Mouse (Mus musculus) monocyte, adult 2 months (primary cell): ENCODE data around the gene Prox1.

Experiments used
- DNase-seq, 2 experiments: peaks; one replicate each; pipeline ENCODE4 v3.0.0; 2022; ENCODE audit warnings: low spot score in 2 of 2, low read depth in 1 of 2

Gene Prox1

GRCm38 (mm10) chr1:190088929-190089328 is 81.6 kb downstream of the Prox1 start:
- no peak for DNase-seq

- no peak for DNase-seq
Measured at GRCm38 (mm10) chr1:190085703-190086102, 84.8 kb downstream of the Prox1 start.

DNA sequence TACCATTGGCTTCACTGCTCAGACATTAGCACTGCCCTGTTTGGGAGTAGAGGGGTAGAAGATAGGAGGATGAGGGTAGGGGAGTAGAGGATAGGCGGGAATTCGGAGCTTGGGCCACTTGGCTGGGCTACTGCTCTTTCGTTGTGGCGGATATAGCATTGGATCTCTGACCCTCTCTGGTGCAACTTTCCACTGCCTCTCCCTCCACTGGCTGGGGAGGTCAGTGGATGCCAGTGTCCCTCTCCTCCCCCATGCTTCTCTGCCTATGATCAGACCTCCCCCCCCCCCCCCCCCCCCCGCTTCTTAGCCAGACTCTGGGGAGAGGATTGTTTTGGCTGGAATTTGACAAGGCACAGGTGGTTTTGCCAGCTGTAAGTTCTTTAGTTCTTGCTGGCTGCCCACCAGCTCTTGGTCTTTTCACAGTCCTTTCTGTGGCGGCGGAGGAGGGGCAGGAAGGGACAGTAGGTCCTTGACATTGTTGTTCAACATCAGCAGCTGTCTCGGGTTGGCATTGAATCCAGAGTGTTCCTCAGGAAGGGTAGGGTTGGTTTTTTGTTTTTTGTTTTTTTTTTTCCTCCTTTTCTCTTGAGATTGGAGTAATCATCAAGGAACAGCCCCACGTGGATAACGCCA is 90.8 kb downstream of the Prox1 start:
- DNase-seq, result no peak

GRCm38 (mm10) chr1:190076601-190077000 is 93.9 kb downstream of the Prox1 start:
- DNase-seq, result no peak
